Mouse (Mus musculus) spleen, embryonic (tissue): ENCODE measurements around the gene Fat1.

Experiments used
- CTCF ChIA-PET: fragments of 350-600 bp; sonication (Branson Sonifier 250); formaldehyde crosslinking; loops from one replicate; lab custom pipeline; 2022; lab: Charles Lee

Fat1 gene

DNA sequence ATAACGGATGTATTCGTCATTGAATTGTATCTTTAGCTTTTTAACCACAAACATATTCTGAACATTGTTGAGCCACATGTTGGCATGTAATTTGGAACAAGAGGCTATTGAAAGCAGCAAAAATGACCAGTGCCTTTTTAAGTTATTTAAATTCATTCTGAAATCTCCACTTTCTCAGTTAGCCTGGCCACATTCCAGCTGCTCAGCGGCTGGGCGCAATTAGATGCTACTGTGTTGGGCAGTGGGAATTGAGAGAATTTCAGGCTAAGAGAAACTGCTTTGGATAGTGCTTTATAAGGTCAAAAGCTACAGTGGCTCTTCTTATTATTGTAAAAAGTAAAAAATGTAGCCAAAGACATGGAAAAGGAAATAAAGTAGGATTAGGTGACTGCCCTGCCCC, 67.4 kb downstream of the Fat1 start:
- CTCF ChIA-PET: no interaction called here

DNA sequence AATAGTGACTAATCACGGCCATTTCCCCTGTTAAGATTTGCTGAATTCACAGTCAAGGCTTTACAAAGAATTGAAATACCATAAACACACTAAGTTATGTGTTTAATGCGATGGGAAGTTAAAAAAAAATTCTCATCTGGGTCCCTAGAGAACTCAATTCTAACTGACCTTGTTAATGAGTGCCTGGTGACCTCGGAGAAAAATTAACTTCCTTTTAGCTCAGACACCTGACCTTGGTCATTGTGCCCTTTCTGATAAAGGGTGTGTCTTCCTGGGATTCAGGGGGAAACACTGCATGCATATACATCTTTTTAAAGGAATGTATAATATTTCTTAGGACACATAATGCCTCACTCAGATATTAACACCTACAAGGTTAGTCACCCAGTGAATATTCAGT, 68.8 kb downstream of the Fat1 start:
- CTCF ChIA-PET: no interaction called here

DNA sequence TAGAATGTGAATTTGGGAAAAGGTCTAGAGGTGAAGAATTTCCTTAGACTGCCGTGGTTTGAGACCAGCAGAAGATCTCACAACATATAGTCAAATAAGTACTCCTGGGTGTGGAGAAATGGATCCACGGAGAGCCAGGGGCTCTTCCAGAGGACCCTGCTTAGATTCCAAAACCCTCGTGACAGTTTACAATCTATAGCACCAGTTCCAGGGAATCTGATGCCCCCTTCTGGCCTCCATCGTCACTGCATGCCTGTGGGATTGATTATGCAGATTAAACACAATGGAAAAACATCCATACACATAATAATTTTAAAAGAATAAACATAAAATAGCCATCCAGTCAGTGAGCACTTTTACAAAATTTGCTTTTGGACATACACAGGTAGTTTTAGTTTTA, 75.4 kb downstream of the Fat1 start:
- CTCF ChIA-PET: no interaction called here

DNA sequence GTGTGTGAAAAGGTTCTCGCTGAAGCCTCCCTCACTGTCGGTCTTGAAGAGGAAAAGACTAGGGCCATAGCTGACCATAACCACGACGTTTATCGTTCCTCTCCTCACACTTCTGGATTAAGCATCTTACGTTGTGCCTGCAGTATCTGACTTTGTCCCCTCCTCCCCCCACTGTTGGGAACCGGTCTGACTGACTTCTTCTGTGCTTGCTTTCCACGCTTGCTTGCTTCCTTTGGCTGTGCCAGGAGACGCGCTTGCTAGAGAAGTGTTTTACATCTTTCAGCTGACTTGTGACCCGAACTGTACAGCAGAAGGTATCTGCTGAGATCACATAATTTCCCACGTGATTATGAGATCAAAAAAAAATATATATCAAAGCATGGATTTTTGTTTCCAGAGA, 76.5 kb downstream of the Fat1 start:
- CTCF ChIA-PET: no interaction called here

DNA sequence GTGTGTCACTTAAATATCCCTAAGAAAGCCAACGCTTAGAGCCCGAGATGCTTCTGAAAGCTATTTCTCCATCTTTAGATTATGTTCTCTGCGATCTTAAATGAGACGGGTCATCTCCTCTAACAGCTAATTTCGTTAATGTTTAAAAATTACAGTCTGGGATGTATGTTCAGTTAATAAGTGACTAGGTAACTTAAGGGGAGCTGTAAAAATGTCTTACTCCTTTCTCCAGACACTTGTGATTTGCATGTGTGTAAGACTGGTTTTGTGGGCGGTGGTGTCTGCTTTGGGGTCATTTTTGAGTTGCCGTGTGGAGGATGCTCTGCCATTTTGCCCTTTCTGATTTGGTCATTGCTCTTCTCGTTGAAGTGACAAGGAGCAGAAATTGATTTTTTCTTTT, 78.6 kb downstream of the Fat1 start:
- CTCF ChIA-PET: no interaction called here

DNA sequence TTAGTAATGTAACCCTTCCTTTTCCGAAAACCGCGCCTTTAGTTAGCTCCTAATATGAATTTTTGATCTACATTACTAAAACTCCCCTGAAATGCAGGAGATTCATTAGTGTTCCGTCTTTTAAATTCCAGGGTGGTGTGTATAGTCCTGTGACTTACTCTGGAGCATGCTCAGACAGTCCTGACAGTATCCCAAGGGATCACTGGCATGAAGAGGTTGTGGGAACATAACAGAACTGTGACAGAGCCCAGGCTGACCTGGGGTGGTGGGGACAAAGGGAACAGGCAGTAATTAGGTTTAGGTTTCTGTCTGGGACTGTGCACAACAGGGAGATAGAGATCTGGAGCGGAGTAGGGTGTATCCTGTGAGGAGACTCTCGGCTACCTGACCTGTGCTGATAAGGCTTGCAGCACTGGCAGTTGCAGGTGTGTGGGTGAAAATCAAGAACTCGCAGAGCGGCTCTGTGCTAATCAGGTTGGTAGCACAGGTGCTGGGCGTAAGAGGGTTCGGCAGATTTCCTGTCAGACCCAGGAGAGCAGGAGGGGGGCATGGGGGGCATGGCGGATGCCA, 79.3 kb downstream of the Fat1 start:
- CTCF ChIA-PET: no interaction called here

DNA sequence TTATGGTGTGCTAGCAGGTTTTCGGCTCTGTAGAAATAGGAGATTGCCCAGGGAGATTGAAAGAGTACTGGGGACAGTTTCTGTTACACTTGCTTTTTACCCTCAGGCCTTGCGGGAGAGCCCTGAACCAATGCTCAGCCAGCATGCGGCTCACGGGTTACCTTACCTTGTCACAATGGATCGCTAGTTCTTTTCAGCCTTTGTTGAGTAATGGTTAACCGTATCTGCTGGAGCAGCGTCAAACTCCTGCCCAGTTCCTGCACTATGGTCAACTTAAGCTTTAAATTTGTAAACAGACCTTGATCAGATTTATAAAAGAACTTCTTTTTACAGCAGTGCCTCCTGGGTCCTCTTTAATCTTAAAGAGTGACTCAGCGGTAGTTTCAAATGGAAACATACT, 80.6 kb downstream of the Fat1 start:
- CTCF ChIA-PET: no interaction called here

DNA sequence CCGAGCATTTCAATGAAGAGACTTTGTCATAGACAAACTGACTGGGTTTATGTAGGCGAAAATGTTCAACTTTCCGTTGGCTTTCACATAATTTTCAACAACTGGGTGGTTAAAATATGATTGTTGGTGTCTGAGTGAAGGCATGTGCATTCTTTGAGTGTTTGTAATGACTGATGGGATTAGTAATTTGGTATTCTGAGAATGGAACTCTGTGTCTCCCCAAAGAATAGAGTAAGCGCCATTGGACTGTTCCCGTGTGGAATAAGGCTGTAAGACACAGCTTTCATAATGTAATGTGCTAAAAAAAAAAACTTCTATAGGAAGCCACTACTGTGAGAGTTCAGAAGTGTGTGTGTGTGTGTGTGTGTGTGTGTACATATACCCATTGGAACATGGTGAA, 84.0 kb downstream of the Fat1 start:
- CTCF ChIA-PET: no interaction called here

DNA sequence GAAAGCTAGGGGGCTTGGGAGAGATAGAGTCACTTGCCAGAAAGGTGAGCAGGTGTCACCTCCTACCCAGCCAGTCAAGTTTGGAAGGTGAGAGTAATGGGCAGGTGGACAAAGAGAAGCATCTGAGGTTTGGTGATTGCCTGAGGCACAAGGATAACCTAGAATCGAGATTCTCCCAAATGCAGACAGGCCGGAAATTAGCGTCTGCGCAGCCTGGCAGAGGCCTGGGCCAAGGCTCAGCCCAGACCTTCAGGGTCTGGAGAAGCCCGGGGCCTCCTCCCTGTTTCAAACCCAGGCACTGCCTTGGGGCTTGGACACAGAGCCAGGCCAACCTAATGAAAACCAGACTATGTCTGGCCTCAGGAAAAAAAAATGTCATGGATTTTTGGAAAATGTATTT, 85.9 kb downstream of the Fat1 start:
- CTCF ChIA-PET: no interaction called here

DNA sequence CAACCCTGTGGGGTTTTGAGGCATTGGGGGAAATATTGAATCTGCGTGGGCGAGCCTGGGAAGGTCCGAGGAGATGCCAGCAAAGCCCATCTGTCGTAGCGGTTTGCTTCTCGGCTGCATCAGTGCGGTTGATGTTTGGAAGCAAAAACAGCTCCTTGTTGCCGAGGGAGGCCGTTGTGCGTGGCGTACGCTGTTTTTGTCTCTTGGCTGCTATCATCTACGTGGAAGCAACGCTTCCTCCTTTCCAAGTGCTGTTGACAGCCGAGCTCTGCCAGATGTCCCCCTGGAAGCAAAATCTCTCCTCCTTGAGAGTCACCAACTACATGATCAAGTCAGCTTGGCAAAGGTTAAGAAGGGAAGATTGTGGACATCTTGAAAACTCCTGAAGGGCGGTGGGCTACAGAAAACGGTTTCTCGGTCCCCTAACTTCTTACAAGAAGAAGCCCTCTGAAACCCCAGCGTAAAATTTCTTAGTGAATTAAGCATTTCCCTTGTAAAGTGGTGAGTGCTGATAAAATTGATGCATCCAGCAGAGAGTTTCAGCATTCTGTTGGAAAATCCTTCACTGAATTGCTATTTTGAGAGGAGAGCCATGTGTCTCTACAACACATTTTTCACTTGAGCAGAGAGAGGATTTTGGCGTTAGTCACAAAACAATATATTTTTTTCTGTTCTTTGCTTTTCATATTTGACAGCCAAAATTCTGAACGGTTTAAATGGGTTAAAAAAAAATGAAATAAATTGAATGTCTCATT, 86.8 kb downstream of the Fat1 start:
- CTCF ChIA-PET: no interaction called here

DNA sequence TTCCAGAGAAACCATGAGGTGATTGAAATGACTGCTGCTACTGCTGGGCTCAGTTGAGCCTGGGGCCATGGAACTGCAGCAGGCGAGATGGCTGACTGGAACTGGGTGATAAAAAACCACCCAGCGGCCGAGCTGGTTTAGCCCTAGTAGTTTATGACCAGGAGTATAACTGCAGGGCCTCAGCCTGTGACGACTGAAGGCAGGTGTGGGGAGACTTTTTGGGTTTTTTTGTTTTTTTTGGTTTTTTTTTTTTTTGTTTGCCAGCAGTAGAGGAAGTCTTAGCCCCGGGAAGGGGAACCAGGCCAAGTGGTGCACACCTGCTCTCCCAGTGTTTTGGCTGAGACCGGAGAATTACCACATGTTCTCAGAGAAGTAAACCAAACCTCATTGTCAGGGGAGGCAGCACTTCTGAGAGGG, 92.8 kb downstream of the Fat1 start:
- CTCF ChIA-PET: no interaction called here

DNA sequence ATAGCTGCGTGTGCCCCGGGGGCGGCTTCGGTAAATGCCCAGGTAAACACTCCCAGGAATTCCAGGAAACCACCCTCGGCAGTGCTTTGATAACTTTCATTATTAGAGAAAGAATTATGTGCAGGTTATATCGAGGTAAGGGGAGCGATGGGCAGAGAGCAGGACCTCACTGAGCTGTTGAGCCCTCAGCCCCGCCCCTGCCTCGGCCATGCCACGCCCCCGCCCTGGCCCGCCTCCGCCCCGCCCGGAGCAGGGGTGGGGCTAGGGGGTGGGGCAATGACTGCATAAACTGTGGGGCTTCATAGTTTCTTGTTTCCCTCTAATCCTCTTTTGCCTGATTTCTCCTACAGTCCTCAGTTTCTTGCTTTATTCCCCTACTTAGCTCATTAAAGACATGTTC, 103.1 kb downstream of the Fat1 start:
- CTCF ChIA-PET: no interaction called here

DNA sequence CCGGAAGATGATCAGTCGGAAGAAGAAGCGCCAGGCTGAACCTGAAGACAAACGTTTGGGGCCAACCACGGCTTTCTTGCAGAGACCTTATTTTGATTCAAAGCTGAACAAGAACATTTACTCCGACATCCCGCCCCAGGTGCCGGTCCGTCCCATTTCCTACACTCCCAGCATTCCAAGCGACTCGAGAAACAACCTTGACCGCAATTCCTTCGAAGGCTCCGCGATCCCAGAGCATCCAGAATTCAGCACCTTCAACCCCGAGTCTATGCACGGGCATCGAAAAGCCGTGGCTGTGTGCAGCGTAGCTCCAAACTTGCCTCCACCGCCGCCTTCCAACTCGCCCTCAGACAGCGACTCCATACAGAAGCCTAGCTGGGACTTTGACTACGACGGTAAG, 108.9 kb downstream of the Fat1 start:
- CTCF ChIA-PET: no interaction called here

DNA sequence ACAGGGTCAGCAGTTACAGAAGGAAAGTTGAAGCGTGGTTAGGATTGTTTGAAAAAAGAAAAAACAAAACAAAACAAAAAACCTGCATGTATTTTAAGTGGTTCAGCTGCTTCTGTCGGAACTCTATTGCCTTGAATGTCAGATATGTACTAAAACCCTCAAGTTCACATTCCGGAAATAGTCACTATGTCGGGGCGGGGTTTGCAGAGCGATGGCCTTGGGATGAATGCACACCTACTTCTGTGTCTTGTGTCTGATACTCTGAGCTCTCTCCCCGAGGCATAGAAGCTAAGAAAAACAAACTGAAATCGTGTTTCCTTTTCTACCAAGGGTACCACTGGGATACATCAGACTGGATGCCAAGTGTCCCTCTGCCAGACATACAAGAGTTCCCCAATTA, 115.2 kb downstream of the Fat1 start:
- CTCF ChIA-PET: no interaction called here

DNA sequence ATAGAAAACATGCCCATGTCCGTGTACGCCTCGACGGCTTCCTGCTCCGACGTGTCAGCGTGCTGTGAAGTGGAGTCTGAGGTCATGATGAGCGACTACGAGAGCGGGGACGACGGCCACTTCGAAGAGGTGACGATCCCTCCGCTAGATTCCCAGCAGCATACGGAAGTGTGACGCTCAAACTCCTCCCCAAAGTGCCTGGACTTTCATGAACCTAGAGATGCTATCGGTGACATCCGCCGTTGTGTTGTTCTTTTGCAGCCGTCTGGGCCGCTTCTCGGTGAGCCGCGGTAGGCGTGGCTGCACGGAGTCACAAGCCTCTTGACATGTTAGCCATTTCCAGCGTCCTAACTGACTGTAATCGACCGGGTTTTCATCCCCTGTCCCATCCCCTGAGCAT, 116.0 kb downstream of the Fat1 start:
- CTCF ChIA-PET: no interaction called here

DNA sequence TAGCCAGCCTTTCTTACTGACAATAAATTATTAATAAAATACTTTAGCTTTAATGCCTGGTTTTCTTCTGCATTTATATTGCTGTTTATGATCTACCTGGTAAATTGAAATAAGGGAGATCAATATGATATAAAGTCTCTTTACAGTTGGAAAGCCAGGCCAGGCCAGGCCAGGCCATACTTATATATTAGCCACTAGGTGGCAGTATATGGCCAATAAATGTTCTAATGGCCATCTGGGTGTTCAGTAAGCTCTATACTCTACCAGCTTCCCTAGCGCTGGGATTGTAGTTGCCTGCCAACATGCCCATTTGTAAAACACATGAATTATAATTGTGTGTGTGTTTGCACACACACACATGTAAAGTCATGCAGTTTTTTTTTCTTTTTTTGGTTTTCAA, 117.0 kb downstream of the Fat1 start:
- CTCF ChIA-PET: no interaction called here

DNA sequence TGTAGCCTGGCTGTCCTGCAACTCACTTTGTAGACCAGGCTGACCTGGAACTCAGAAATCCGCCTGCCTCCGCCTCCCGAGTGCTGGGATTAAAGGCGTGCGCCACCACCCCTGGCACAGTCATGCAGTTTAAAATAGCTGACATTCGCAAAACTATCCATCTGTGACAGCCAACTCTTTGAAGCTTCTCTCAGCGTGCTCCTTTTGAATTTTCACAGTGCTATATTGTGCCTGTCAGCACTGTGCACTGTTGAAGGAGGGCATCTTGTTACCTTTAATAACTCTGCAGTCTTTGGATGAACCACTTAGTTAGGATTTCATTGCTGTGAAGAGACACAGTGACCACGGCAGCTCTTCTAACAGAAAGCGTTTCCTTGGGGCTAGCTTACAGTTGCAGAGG, 117.4 kb downstream of the Fat1 start:
- CTCF ChIA-PET: no interaction called here

DNA sequence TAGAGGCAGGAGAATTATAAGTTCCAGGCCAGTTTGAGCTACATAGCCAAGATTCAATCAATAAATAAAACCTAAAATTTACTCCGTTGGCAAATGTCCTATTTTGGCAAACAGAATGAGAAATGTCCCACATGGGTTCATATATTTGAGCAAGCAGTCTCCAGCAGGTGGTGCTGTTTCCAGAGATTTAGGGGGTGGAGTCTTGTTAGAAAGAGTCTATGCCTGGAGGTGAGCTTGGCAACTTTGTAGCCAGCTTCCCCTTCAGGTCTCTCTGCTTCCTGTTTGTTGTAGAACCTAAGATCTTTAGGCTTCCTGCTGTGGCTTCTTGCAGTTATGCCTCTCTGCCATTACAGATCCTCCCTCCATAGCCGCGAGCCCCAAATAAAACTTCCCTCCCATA, 120.3 kb downstream of the Fat1 start:
- CTCF ChIA-PET: no interaction called here

DNA sequence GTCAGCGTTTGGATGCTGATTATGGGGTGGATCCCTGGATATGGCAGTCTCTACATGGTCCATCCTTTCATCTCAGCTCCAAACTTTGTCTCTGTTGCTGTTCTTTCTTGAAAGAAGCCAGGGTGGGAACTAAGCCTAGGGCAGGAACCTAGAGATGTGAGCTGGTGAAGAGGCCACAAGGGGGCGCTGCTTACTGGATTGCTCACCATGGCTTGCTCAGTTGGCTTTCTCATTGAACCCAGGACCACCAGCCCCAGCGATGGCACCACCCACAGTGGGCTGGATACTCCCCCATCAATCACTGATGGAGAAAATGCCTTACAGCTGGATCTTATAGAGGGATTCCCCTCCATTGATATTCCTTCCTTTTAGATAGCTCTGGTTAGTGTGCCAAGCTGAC, 121.6 kb downstream of the Fat1 start:
- CTCF ChIA-PET: no interaction called here

DNA sequence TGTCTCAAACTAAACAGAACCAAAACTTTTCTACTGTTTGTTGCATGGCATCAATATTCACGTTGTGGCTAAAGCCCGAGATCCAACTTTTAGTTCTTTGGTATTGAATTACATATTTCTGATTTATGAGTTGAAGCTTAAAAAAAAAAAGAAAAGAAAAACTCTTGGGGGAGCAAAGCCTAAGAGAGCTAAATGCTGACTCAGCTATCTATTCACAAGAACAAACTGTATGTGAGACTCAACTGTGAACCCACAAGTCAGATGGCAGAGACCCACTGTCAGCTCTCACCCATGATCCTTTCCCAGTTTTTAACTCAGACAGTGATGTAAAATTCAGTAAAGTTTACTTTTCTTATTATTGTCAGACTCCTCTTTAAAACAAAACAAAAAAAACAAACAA, 124.8 kb downstream of the Fat1 start:
- CTCF ChIA-PET: no interaction called here

DNA sequence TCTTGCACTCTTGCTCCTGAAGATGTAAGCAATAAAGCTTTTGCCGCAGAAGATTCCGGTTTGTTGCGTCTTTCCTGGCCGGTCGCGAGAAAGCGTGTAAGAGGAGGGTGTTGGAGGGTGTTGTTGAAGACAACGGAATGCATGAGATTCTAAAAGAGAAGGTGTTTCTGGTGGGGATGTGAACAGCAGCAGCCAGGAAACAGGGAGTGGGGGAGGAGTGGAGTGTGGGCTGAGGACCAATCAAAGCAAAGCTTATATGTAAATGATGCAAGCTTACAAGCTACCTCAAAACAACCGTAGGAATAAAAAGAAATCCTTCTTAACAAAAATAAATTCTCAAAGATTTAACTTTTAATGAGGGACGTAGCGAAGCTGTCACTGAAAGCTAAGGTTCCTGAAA, 127.1 kb downstream of the Fat1 start:
- CTCF ChIA-PET: no interaction called here

DNA sequence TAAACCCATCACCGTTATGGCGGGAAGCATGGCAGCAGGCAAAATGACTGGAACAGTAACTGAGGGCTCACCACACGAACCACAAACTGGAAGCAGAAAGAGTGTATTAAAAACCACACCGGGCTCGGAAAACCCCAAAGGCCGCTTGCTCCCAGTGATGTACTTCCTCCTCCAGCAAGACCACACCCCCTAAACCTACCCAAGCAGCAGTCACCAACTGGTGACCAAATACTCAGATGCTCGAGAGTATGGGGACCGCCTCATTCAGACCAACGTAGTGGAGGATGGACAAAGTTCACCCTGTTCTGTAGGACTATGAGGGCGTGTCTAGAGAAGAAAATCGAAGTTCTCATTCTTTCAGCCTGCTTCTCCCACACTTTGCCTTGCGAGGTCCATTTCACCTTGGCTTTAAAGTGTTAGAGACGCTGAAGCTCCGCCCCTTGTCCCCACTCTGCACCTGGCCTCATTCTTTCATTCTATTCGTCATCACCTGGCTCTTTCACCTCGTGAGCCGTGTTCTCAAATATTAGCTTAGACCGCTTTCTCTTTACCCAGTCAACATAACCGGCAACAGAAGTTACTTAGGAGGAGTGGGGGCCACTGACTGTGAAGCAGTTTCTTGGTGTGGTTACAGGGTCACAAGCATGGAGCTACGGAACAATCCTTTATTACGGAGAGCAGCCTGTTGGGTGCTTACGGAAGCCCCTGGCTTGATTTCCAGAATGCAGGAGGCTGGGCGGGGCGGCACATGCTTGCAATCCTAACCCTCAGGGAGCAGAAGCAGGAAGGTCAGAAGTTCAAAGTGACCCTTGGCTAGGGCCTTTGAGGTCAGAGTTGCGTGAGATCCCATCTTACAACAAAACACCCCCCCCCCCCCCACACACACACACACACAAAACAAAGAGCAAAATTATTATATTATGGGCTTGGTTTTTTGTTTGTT, 128.0 kb downstream of the Fat1 start:
- CTCF ChIA-PET: no interaction called here
